Mouse (Mus musculus): ENCODE measurements around the gene Acp1. TPM values are rescaled to one million over a fixed set of nuclear protein-coding genes. Genes with fewer than 3 reads are reported as not detected.

The Acp1 gene
- total and polyA plus RNA-seq, 2 experiments from 2014 or later = 29.7 to 135 TPM

- ATAC-seq = no peak
- Histone ChIP-seq H3K4me2 (ENCODE audit: low read depth, low read length) (peak overlapping the region; percentile 99), H3K27me3 (ENCODE audit: insufficient read depth, low read length) (peaks cover 14% of the 10 kb centered on the region), H3K9me3 (ENCODE audit: low read length) (no peaks in the 10 kb centered on the region), H3K9ac (replicated peaks; ENCODE audit: low read length) (no peak overlapping the region; the same call in 1 of the 2 replicates), H3K36me3 (ENCODE audit: insufficient read depth, low read length) (no peaks in the 10 kb centered on the region), H3K4me3 (ENCODE audit: low read length) (peak overlapping the region; percentile 53), H3K4me1 (ENCODE audit: insufficient read depth, low read length) (peaks cover 7% of the 10 kb centered on the region; the same call in 1 of the 2 replicates), H3K27ac (no peak overlapping the region)
- 15% methylated on average over 4 of the region's 4 CpGs for WGBS
- no peak for DNase-seq (ENCODE audit: low spot score)
- TF ChIP-seq CTCF (IDR thresholded peaks at IDR 0.05; ENCODE audit: low read depth) = no peak
These were observed 27.8 kb downstream of the Acp1 start for GRCm38 (mm10) chr12:30883592-30883985.

GRCm38 (mm10) chr12:30879447-30879846 lies 31.9 kb downstream of the Acp1 start:
- Histone ChIP-seq H3K4me2 (ENCODE audit: low read depth, low read length) (no peak overlapping the region), H3K9ac (replicated peaks; ENCODE audit: low read length) (no peak overlapping the region), H3K4me3 (ENCODE audit: low read length) (no peak overlapping the region), H3K27me3 (ENCODE audit: insufficient read depth, low read length) (peaks cover 4% of the 10 kb centered on the region), H3K4me1 (ENCODE audit: insufficient read depth, low read length) (peaks cover 4% of the 10 kb centered on the region; the same call in 1 of the 2 replicates), H3K9me3 (ENCODE audit: low read length) (no peaks in the 10 kb centered on the region), H3K36me3 (ENCODE audit: insufficient read depth, low read length) (no peaks in the 10 kb centered on the region), H3K27ac (no peak overlapping the region)
- peak; percentile 46 for TF ChIP-seq CTCF (IDR thresholded peaks at IDR 0.05; ENCODE audit: low read depth)
- DNase-seq (ENCODE audit: low spot score) = peak; percentile 17
- ATAC-seq = no peak
- WGBS = 71% methylated on average over 6 of the region's 6 CpGs

GRCm38 (mm10) chr12:30865781-30866180 lies 45.6 kb downstream of the Acp1 start:
- ATAC-seq = no peak
- H3K9me3 ChIP-seq (ENCODE audit: low read length) = no peaks in the 10 kb centered on the region
- no peak overlapping the region for H3K4me2 ChIP-seq (ENCODE audit: low read depth, low read length)
- H3K9ac ChIP-seq (replicated peaks; ENCODE audit: low read length) = no peak overlapping the region
- H3K4me3 ChIP-seq (ENCODE audit: low read length) = no peak overlapping the region
- WGBS = 76% methylated on average over 4 of the region's 4 CpGs
- DNase-seq (ENCODE audit: low spot score) = no peak
- no peaks in the 10 kb centered on the region for H3K27me3 ChIP-seq (ENCODE audit: insufficient read depth, low read length)
- peaks cover 5% of the 10 kb centered on the region; the same call in 1 of the 2 replicates for H3K4me1 ChIP-seq (ENCODE audit: insufficient read depth, low read length)
- no peaks in the 10 kb centered on the region for H3K36me3 ChIP-seq (ENCODE audit: insufficient read depth, low read length)
- TF ChIP-seq CTCF (IDR thresholded peaks at IDR 0.05; ENCODE audit: low read depth) = no peak
- H3K27ac ChIP-seq = no peak overlapping the region

- H3K4me3 ChIP-seq (ENCODE audit: low read length) = no peak overlapping the region
- H3K4me2 ChIP-seq (ENCODE audit: low read depth, low read length) = no peak overlapping the region
- no peak overlapping the region for H3K27ac ChIP-seq
- no peaks in the 10 kb centered on the region for H3K9me3 ChIP-seq (ENCODE audit: low read length)
- H3K27me3 ChIP-seq (ENCODE audit: insufficient read depth, low read length) = no peaks in the 10 kb centered on the region
- H3K36me3 ChIP-seq (ENCODE audit: insufficient read depth, low read length) = no peaks in the 10 kb centered on the region
- no peak overlapping the region for H3K9ac ChIP-seq (replicated peaks; ENCODE audit: low read length)
- TF ChIP-seq CTCF (IDR thresholded peaks at IDR 0.05; ENCODE audit: low read depth) = no peak
- DNase-seq (ENCODE audit: low spot score) = peak; percentile 66
- WGBS = 43% methylated on average over 2 of the region's 2 CpGs
- ATAC-seq = peak; percentile 53
- peaks cover 5% of the 10 kb centered on the region; the same call in 1 of the 2 replicates for H3K4me1 ChIP-seq (ENCODE audit: insufficient read depth, low read length)
These were observed 47.0 kb downstream of the Acp1 start for GRCm38 (mm10) chr12:30864347-30864746.

GRCm38 (mm10) chr12:30856172-30856571 lies 55.2 kb downstream of the Acp1 start:
- no peak for ATAC-seq
- Histone ChIP-seq H3K4me3 (ENCODE audit: low read length) (no peak overlapping the region), H3K36me3 (ENCODE audit: insufficient read depth, low read length) (no peaks in the 10 kb centered on the region), H3K4me1 (ENCODE audit: insufficient read depth, low read length) (no peaks in the 10 kb centered on the region), H3K9ac (replicated peaks; ENCODE audit: low read length) (no peak overlapping the region), H3K4me2 (ENCODE audit: low read depth, low read length) (no peak overlapping the region), H3K9me3 (ENCODE audit: low read length) (no peaks in the 10 kb centered on the region), H3K27me3 (ENCODE audit: insufficient read depth, low read length) (no peaks in the 10 kb centered on the region), H3K27ac (no peak overlapping the region)
- 91% methylated on average over 5 of the region's 5 CpGs for WGBS
- TF ChIP-seq CTCF (IDR thresholded peaks at IDR 0.05; ENCODE audit: low read depth) = no peak
- no peak for DNase-seq (ENCODE audit: low spot score)

GRCm38 (mm10) chr12:30855442-30856159 lies 55.8 kb downstream of the Acp1 start:
- no peak overlapping the region for H3K27ac ChIP-seq
- H3K4me3 ChIP-seq (ENCODE audit: low read length) = no peak overlapping the region
- DNase-seq (ENCODE audit: low spot score) = no peak
- no peaks in the 10 kb centered on the region for H3K27me3 ChIP-seq (ENCODE audit: insufficient read depth, low read length)
- H3K36me3 ChIP-seq (ENCODE audit: insufficient read depth, low read length) = no peaks in the 10 kb centered on the region
- ATAC-seq = no peak
- WGBS = 81% methylated on average over 6 of the region's 6 CpGs
- H3K9ac ChIP-seq (replicated peaks; ENCODE audit: low read length) = no peak overlapping the region
- no peaks in the 10 kb centered on the region for H3K9me3 ChIP-seq (ENCODE audit: low read length)
- no peak for TF ChIP-seq CTCF (IDR thresholded peaks at IDR 0.05; ENCODE audit: low read depth)
- no peak overlapping the region for H3K4me2 ChIP-seq (ENCODE audit: low read depth, low read length)
- H3K4me1 ChIP-seq (ENCODE audit: insufficient read depth, low read length) = no peaks in the 10 kb centered on the region

GRCm38 (mm10) chr12:30851871-30852270 lies 59.5 kb downstream of the Acp1 start:
- TF ChIP-seq CTCF (IDR thresholded peaks at IDR 0.05; ENCODE audit: low read depth) = no peak
- DNase-seq (ENCODE audit: low spot score) (peak; percentile 50), ATAC-seq (no peak)
- H3K4me3 ChIP-seq (ENCODE audit: low read length) = no peak overlapping the region
- H3K9me3 ChIP-seq (ENCODE audit: low read length) = no peaks in the 10 kb centered on the region
- H3K4me2 ChIP-seq (ENCODE audit: low read depth, low read length) = no peak overlapping the region
- H3K4me1 ChIP-seq (ENCODE audit: insufficient read depth, low read length) = no peaks in the 10 kb centered on the region
- WGBS = 54% methylated on average over 6 of the region's 6 CpGs
- H3K36me3 ChIP-seq (ENCODE audit: insufficient read depth, low read length) = no peaks in the 10 kb centered on the region
- H3K27me3 ChIP-seq (ENCODE audit: insufficient read depth, low read length) = no peaks in the 10 kb centered on the region
- H3K9ac ChIP-seq (replicated peaks; ENCODE audit: low read length) = no peak overlapping the region
- no peak overlapping the region for H3K27ac ChIP-seq
